Mouse (Mus musculus): Measurements from ENCODE around the gene Orai3. TPM values are rescaled to one million over a fixed set of nuclear protein-coding genes. Genes with fewer than 3 reads are reported as not detected.

The Orai3 gene
- polyA plus RNA-seq, 1 experiment from 2014 or later, result 15.2 TPM

DNA sequence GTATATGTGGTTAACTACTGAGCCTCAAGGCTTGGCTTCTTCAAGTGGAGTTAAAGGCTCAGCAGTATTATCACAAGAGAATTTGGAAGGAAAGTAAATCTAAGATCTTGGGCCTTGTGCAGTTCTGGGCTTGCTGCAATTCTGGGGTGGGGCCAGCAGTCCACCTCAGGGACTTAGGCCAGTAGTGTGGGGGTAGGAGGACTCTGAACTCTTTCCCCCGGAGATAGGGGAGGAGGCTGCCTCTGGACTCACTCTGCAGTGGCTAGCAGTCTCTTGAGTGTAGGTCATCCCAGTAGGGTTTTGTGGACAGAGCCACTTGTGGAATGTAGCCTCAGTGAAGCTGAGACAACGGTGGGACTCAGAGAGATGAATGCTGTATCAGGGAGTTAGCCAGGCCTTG, 3.9 kb upstream of the Orai3 start:
- H3K4me2 ChIP-seq, result no peak overlapping the region
- WGBS, result 92% methylated on average over 2 of the region's 2 CpGs
- no peak overlapping the region for H3K27ac ChIP-seq
- no peak for ATAC-seq (ENCODE audit: insufficient number of reproducible peaks, insufficient read depth, low FRiP score, low TSS enrichment, low read depth)
- no peaks in the 10 kb centered on the region for H3K27me3 ChIP-seq
- peaks cover 74% of the 10 kb centered on the region for H3K36me3 ChIP-seq
- no peak overlapping the region for H3K9ac ChIP-seq (replicated peaks)
- H3K4me3 ChIP-seq (replicated peaks), result no peak overlapping the region
- no peaks in the 10 kb centered on the region for H3K9me3 ChIP-seq
- H3K4me1 ChIP-seq (replicated peaks), result peaks cover 23% of the 10 kb centered on the region

DNA sequence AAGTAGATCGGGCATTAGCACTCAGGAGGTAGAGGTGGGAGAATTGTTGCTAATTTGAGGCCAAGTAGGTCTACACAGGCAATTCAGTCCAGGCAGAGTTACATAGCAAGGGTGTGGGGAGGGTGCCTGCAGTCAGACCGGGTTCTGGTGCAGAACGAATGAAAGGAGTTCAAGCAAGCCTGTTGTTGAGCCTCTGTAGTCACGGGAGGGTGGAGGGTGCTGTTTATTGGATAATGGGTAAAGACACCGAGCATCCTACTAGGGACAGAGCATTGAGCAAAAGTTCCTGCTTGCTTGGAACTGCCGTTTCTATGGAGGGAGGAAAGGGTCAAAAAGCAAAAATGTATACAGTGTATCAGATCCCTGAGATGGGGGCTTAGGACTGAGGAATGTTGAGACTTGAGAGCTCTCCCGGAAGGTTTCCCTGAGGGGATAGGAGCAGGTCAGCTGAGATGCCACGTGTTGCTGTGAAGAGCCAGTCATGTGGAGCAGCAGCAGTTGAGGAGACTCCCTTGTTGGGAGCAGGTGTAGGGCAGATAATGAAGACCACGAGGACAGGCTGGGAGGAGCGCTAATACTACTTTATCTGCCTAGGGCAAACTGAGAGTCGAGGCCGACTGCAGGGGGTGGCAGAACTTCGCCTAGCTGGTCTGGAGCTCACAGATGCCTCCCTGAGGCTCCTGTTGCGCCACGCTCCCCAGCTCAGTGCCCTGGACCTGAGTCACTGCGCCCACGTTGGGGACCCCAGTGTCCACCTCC, 2.6 kb upstream of the Orai3 start:
- no peaks in the 10 kb centered on the region for H3K9me3 ChIP-seq
- H3K4me1 ChIP-seq (replicated peaks), result peaks cover 29% of the 10 kb centered on the region
- H3K4me3 ChIP-seq (replicated peaks), result no peak overlapping the region
- no peak overlapping the region for H3K4me2 ChIP-seq
- H3K9ac ChIP-seq (replicated peaks), result no peak overlapping the region
- peak overlapping the region; percentile 96; the same call in 1 of the 2 replicates for H3K27ac ChIP-seq
- no peak for ATAC-seq (ENCODE audit: insufficient number of reproducible peaks, insufficient read depth, low FRiP score, low TSS enrichment, low read depth)
- H3K27me3 ChIP-seq, result no peaks in the 10 kb centered on the region
- H3K36me3 ChIP-seq, result peaks cover 62% of the 10 kb centered on the region
- WGBS, result 81% methylated on average over 17 of the region's 17 CpGs

DNA sequence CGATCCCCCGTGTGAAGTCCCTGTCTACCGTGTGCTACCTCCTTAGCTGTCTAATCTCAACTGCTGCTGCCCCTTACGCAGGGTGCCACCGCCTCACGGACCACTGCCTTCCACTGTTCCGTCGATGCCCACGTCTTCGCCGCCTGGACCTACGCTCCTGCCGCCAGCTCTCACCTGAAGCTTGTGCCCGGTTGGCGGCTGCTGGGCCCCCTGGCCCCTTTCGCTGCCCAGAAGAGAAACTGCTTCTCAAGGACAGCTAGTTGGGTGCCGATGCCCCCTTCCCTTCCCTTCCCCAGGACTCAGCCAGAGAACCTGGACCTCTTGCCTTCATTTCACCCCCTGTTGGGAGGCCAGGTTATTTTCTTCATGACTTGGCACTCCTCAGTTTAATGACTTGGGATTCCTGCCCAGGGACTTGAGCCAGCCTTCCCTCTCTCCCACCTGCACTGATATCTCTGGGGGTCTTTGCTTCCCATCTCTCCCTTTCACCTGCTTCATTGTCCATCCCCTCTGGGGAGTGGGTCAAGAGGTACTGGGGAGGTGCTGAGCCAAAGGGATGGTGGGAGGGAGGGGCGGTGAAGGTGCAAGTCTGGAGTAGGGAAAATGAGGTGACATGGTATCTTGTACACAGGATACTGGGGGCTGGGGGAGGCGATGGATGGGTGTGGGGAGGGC, 1.8 kb upstream of the Orai3 start:
- 93% methylated on average over 19 of the region's 19 CpGs for WGBS
- H3K27me3 ChIP-seq, result no peaks in the 10 kb centered on the region
- no peaks in the 10 kb centered on the region for H3K9me3 ChIP-seq
- H3K4me3 ChIP-seq (replicated peaks), result no peak overlapping the region
- ATAC-seq (ENCODE audit: insufficient number of reproducible peaks, insufficient read depth, low FRiP score, low TSS enrichment, low read depth), result no peak
- no peak overlapping the region for H3K9ac ChIP-seq (replicated peaks)
- H3K36me3 ChIP-seq, result peaks cover 56% of the 10 kb centered on the region
- H3K27ac ChIP-seq, result peak overlapping the region; percentile 96; the same call in 1 of the 2 replicates
- no peak overlapping the region for H3K4me2 ChIP-seq
- peaks cover 29% of the 10 kb centered on the region for H3K4me1 ChIP-seq (replicated peaks)

DNA sequence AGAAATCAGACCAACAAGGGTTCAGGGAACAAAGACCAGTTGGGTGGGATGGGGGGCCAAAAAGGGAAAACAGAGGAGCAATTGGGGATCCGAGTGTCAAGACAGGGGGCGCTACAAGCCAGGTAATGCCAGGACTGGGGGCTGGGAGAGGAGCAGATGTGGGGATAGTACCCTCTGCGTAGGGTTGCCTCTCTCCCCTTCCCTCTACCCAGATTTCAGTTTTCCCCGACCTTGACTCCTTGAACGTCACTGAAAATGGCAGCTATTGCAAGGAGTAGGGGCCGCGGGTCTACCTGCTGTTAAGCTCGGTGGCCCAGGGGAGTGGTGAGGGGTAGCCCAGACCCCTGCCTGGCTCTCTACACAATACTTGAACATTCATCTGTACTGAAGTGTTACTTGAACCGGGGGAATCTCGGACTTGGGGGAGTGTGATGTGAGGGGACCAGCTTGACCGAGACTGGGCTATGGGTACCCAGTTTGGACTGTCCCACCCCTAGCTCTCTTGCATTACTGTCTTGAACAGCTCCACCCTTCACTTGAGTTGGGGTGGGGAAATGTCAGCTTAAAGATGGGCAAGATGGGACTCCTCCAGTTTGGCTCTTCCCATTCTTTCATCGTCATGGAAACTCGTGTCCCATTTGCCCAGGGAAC, 1.1 kb upstream of the Orai3 start:
- peak; percentile 3 for ATAC-seq (ENCODE audit: insufficient number of reproducible peaks, insufficient read depth, low FRiP score, low TSS enrichment, low read depth)
- no peaks in the 10 kb centered on the region for H3K9me3 ChIP-seq
- peak overlapping the region; percentile 67; the same call in 1 of the 2 replicates for H3K4me3 ChIP-seq (replicated peaks)
- H3K27me3 ChIP-seq, result no peaks in the 10 kb centered on the region
- H3K4me1 ChIP-seq (replicated peaks), result peaks cover 29% of the 10 kb centered on the region
- peaks cover 51% of the 10 kb centered on the region for H3K36me3 ChIP-seq
- H3K4me2 ChIP-seq, result peak overlapping the region; percentile 92
- WGBS, result 52% methylated on average over 13 of the region's 13 CpGs
- H3K27ac ChIP-seq, result peak overlapping the region; percentile 96
- no peak overlapping the region for H3K9ac ChIP-seq (replicated peaks)

DNA sequence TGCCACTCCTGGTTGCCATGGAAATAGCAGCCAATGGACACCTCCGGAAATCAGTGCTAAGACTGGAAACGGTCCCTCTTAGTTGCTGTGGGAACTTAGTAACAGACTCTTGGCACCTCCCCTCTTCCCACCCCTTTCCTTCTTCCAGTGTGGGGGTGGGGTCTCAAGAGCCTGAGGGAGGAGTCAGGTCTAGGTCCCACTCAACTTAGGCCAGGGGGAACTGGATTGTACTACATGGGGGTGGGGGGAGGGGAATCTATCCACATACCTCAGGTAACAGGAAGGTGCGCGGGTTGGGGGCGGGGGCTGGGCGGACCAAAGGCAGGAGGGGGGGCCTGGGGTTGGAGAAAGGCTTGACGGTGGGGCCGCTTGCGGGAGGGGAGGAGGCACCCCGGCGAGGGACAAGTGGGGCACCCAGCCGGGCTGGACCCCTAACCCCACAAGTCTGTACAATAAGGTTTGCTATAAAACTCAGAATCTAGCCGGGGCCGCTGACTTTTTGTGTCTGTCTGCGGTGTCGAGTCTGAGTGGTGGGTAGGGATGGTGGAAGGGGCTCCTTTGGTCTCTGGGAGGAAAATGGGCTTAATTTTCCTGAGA, 520 bp upstream of the Orai3 start:
- Histone ChIP-seq H3K36me3 (peaks cover 45% of the 10 kb centered on the region), H3K9ac (replicated peaks) (peak overlapping the region; percentile 86), H3K27ac (peak overlapping the region; percentile 96), H3K4me2 (peak overlapping the region; percentile 92), H3K27me3 (no peaks in the 10 kb centered on the region), H3K9me3 (no peaks in the 10 kb centered on the region), H3K4me3 (replicated peaks) (peak overlapping the region; percentile 67), H3K4me1 (replicated peaks) (peaks cover 35% of the 10 kb centered on the region)
- WGBS, result under 1% methylated on average over 16 of the region's 16 CpGs
- peak; percentile 87 for ATAC-seq (ENCODE audit: insufficient number of reproducible peaks, insufficient read depth, low FRiP score, low TSS enrichment, low read depth)

DNA sequence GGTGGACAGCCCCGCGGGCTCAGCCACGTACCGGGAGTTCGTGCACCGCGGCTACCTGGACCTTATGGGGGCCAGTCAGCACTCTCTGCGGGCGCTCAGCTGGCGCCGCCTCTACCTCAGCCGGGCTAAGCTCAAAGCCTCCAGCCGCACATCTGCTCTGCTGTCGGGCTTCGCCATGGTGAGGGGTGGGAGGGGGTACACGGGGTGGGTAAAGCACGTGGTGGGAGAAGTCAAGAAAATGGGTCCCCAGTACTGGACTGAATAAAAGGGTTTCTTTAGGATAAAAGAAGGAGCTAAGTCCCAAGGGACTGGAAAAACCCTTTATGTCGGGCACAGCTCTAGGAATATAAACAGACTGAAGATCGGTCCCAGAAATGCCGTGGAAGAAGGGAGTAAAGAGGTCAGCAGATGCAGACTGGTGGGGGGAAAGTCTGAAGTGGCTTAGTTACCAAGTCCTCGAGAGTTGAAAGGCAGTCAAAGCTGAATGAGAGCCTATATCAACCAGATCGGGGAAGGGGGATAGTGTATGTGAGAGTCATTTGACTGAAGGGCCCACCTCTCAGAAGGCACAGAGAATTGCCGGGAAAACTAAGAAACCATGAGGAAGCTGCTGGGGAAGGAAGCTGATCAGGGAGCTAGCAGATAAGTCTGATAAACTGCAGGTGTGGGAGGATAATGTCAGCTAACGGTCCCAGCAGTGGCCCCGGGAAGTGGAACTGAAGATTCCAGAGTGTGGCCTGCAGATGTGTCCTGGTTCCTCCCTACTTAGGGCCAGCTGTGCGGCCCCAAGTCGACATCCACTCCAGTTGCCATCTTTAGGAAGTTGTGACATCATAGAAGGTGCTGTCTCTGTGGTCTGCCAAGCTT, 657 bp downstream of the Orai3 start:
- Histone ChIP-seq H3K4me3 (replicated peaks) (peak overlapping the region; percentile 67), H3K4me1 (replicated peaks) (peaks cover 36% of the 10 kb centered on the region), H3K9ac (replicated peaks) (peak overlapping the region; percentile 86), H3K4me2 (peak overlapping the region; percentile 92), H3K9me3 (no peaks in the 10 kb centered on the region), H3K27me3 (no peaks in the 10 kb centered on the region), H3K36me3 (peaks cover 33% of the 10 kb centered on the region), H3K27ac (peak overlapping the region; percentile 96)
- WGBS, result 3% methylated on average over 27 of the region's 27 CpGs
- ATAC-seq (ENCODE audit: insufficient number of reproducible peaks, insufficient read depth, low FRiP score, low TSS enrichment, low read depth), result peak; percentile 35

DNA sequence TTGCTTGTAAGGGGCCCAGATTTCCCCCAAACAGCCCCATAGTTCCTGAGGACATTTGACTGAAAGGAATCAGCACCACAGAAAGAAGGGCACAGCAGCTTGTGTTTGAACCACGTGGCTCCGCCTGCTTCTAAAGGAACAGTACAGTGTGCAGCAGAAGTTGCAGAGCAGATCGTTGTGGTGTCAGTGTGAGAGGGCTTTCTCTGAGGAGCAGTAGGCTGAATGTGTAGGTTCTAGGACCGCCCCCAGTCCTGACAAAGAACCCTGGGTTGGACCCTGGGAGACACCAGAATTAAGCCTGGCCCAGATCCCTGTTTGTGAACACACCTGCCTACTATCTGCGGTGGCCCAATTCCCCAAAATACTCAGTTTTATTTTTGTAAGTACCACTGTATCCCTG, 1.6 kb downstream of the Orai3 start:
- Histone ChIP-seq H3K4me2 (peak overlapping the region; percentile 92), H3K27ac (0 out of 2 replicates have a peak overlapping the region, but pooled peaks have one; percentile 96), H3K4me1 (replicated peaks) (peaks cover 40% of the 10 kb centered on the region), H3K36me3 (peaks cover 23% of the 10 kb centered on the region), H3K9ac (replicated peaks) (peak overlapping the region; percentile 86; the same call in 1 of the 2 replicates), H3K4me3 (replicated peaks) (0 out of 2 replicates have a peak overlapping the region, but pooled peaks have one; percentile 67), H3K9me3 (no peaks in the 10 kb centered on the region), H3K27me3 (no peaks in the 10 kb centered on the region)
- WGBS, result 72% methylated on average over 5 of the region's 5 CpGs
- no peak for ATAC-seq (ENCODE audit: insufficient number of reproducible peaks, insufficient read depth, low FRiP score, low TSS enrichment, low read depth)

DNA sequence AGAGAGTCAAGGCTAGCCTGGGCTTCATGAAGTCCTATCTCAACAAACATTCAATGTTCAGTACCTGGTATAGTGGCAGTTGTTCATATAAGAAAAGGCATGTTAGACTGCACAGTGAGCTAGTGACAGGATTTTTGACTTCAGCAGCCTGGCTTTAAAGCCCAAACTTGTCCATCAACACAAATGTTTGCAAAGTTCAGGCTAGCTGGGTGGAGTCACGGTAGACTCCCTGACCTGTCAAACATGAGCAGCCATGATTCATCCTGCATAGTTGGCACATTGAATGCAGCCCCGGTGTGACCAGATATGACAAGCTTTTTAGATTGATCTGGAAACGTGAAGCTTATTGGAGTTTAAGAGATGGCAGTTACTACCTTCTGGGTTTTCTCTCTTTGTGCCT, 2.5 kb downstream of the Orai3 start:
- WGBS, result 85% methylated on average over 3 of the region's 3 CpGs
- Histone ChIP-seq H3K4me2 (no peak overlapping the region), H3K9ac (replicated peaks) (no peak overlapping the region), H3K4me3 (replicated peaks) (no peak overlapping the region), H3K27me3 (no peaks in the 10 kb centered on the region), H3K4me1 (replicated peaks) (peaks cover 40% of the 10 kb centered on the region), H3K9me3 (no peaks in the 10 kb centered on the region), H3K27ac (no peak overlapping the region), H3K36me3 (peaks cover 15% of the 10 kb centered on the region)
- ATAC-seq (ENCODE audit: insufficient number of reproducible peaks, insufficient read depth, low FRiP score, low TSS enrichment, low read depth), result no peak

DNA sequence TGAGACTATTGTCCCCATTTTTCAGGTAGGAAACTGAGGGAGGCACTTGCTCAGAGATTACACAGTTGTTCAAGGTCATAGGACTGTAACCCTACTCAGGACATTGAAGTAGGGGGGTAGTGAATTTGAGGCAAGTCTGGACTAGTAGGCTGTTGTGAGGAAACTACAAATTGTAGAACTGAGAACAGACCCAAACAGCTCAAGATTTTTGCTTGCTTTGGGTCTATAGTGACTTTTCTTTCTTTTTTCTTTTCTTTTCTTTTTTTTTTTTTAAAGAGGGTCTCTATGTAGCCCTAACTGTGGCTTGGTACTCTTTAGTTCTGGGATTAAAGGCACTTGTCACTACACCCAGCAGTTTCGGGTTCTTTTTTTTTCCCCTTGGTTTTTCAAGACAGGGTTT, 2.9 kb downstream of the Orai3 start:
- peaks cover 40% of the 10 kb centered on the region for H3K4me1 ChIP-seq (replicated peaks)

DNA sequence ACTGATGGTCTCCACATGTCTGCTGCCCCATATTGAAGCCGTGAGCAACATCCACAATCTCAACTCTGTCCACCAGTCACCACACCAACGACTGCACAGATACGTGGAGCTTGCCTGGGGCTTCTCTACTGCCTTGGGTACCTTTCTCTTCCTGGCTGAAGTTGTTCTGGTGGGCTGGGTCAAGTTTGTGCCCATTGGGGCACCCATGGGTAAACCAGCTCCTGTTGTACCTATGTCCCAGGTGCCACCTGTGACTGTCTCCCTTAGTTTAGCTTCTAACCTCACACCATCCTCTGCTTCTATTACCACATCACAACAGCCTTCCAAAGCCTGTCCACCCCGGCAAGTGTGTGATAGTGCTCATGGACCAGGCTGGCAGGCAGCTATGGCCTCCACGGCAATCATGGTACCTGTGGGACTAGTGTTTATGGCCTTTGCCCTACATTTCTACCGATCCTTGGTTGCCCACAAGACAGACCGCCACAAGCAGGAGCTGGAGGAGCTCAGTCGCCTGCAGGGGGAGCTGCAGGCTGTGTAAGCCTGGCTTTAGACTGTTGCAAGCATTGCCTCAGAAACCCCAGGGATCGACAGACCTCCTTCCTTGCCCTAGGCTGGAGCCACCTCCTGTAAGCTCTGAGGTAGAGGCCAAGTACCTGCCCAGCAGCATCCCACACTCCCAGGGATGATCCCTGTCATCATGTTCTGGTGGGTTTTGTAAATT, 4.2 kb downstream of the Orai3 start:
- ATAC-seq (ENCODE audit: insufficient number of reproducible peaks, insufficient read depth, low FRiP score, low TSS enrichment, low read depth), result no peak
- Histone ChIP-seq H3K4me1 (replicated peaks) (peaks cover 43% of the 10 kb centered on the region), H3K9me3 (no peaks in the 10 kb centered on the region), H3K4me2 (no peak overlapping the region; the same call in 1 of the 2 replicates), H3K9ac (replicated peaks) (no peak overlapping the region), H3K4me3 (replicated peaks) (no peak overlapping the region), H3K27ac (no peak overlapping the region), H3K27me3 (no peaks in the 10 kb centered on the region), H3K36me3 (peaks cover 5% of the 10 kb centered on the region; the same call in 1 of the 2 replicates)
- WGBS, result 43% methylated on average over 9 of the region's 9 CpGs

More for the DNA sequence above, 2.9 kb downstream of the Orai3 start:
- no peaks in the 10 kb centered on the region for H3K9me3 ChIP-seq
- ATAC-seq (ENCODE audit: insufficient number of reproducible peaks, insufficient read depth, low FRiP score, low TSS enrichment, low read depth), result no peak
- no peak overlapping the region for H3K4me2 ChIP-seq
- 91% methylated on average over 1 of the region's 1 CpGs for WGBS
- H3K4me3 ChIP-seq (replicated peaks), result no peak overlapping the region
- no peak overlapping the region for H3K27ac ChIP-seq
- no peaks in the 10 kb centered on the region for H3K27me3 ChIP-seq
- no peak overlapping the region for H3K9ac ChIP-seq (replicated peaks)
- H3K36me3 ChIP-seq, result peaks cover 10% of the 10 kb centered on the region
